Comparison of ENCODE assay signal across 8 mouse cellular contexts in the genomic region with DNA sequence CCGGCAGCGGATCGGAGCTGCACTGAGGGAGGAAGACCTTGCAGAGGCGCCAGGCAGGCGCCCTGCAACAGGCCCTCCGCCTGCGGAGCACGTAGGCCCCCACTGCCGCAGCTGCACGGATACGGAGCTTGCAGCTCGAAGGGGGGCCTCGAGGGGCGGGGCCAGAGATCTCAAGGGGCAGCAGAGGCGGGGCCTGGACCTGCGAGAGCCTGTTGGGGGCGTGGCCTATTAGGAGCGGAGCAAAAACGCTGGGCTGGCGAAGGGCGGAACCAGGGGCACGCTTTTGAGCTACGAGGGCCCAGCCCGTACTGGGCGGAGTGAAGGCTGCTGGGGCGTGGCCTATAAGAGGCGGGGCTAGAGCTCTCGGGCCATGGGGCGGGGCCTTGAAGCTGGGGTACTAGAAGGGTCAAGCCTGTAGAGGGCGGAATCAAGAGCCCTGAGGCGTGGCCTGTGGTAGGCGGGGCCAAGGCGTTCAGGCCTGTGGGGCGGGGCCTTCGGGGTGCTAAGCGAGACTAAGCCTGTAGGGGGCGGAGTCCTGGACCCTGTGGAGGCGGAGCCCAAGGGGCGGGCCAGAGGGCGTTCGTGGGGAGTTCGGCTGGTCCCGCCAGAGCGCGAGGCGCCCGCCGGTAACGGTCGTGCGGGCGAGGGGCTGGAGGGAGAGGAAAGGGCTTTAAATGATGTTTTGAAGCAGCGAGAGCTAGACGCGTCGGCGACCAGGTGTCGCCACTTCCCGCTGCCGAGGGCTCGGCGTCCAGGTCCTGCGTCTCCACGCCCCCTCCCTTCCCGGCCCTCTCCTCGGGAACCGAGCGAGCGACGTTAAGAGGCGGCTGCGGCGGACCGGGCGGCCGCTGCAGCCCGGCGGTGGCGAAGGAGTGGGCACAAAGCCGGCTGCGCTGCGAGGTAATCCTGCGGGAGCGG. TPM values are rescaled to one million over a fixed set of nuclear protein-coding genes. Genes with fewer than 3 reads are reported as not detected.
DNase-seq lines count a peak whose midpoint lies in the region; ATAC-seq and TF ChIP-seq lines count a peak whose summit lies in the region.

No protein-coding gene starts in this region.

- TF ChIP-seq RAD21 in MEL (IDR thresholded peaks at IDR 0.05; ENCODE audit: low read depth, low read length), result no peak

- H3K9ac ChIP-seq in MEL (ENCODE audit: control insufficient read depth, low read depth, low read length, poor library complexity, severe bottlenecking), result peak overlapping the region; percentile 70
- peak overlapping the region; percentile 58 for H3K9ac ChIP-seq in forebrain, postnatal 0 days
- peak overlapping the region; percentile 77 for H3K9ac ChIP-seq in lung, embryonic 15.5 days

- TF ChIP-seq CTCF in MEL (IDR thresholded peaks at IDR 0.05 in 2 of 3, conservative IDR thresholded peaks at IDR 0.05 in 1 of 3; ENCODE audit: control insufficient read depth in 1 of 3, insufficient read depth in 1 of 3, low read depth in 2 of 3, low read length in 3 of 3, poor library complexity in 1 of 3, severe bottlenecking in 1 of 3), result peak in 2 of 3 experiments; percentile 28 to 38; a peak in 5 of 6 replicates
- TF ChIP-seq CTCF in cerebellum, adult 2 months (IDR thresholded peaks at IDR 0.05; ENCODE audit: borderline replicate concordance, insufficient read depth, low read depth, low read length), result peak; percentile 53; the same call in 1 of the 2 replicates
- TF ChIP-seq CTCF in forebrain, postnatal 0 days (IDR thresholded peaks at IDR 0.05; ENCODE audit: low read depth), result peak; percentile 77

- peaks cover 0 to 7% of the 10 kb centered on the region in 2 experiments; a peak in 3 of 4 replicates for H3K4me1 ChIP-seq in MEL (ENCODE audit: control insufficient read depth in 1 of 2, insufficient read depth in 2 of 2, low read length in 2 of 2)
- H3K4me1 ChIP-seq in cerebellum, adult 2 months (ENCODE audit: control insufficient read depth, insufficient read depth, low read length), result no peaks in the 10 kb centered on the region; the same call in none of the 2 replicates
- H3K4me1 ChIP-seq in forebrain, postnatal 0 days (ENCODE audit: insufficient read depth), result peaks cover 11% of the 10 kb centered on the region; the same call in 1 of the 2 replicates
- peaks cover 48% of the 10 kb centered on the region for H3K4me1 ChIP-seq in lung, embryonic 15.5 days

- peak overlapping the region; percentile 97 for H3K4me2 ChIP-seq in forebrain, postnatal 0 days (ENCODE audit: low read depth)
- H3K4me2 ChIP-seq in lung, embryonic 15.5 days, result peak overlapping the region; percentile 64

- peaks cover 5 to 18% of the 10 kb centered on the region in 2 experiments for H3K27me3 ChIP-seq in MEL (ENCODE audit: control insufficient read depth in 1 of 2, insufficient read depth in 2 of 2, low read length in 2 of 2)
- no peaks in the 10 kb centered on the region for H3K27me3 ChIP-seq in cerebellum, adult 2 months (ENCODE audit: control insufficient read depth, insufficient read depth, low read length)
- H3K27me3 ChIP-seq in forebrain, postnatal 0 days (ENCODE audit: insufficient read depth, low read length), result no peaks in the 10 kb centered on the region
- H3K27me3 ChIP-seq in lung, embryonic 15.5 days, result no peaks in the 10 kb centered on the region

- peak; percentile 92 for ATAC-seq in forebrain, postnatal 0 days
- ATAC-seq in lung, embryonic 15.5 days (ENCODE audit: borderline replicate concordance, extremely low read depth, low FRiP score, low TSS enrichment), result peak; percentile 97

- no peak for TF ChIP-seq EP300 in MEL (IDR thresholded peaks at IDR 0.05; ENCODE audit: low read depth in 1 of 2, low read length in 2 of 2)

- H3K9me3 ChIP-seq in MEL (replicated peaks; ENCODE audit: insufficient read depth, low read length), result no peaks in the 10 kb centered on the region
- no peaks in the 10 kb centered on the region for H3K9me3 ChIP-seq in forebrain, postnatal 0 days (ENCODE audit: low read length)
- no peaks in the 10 kb centered on the region for H3K9me3 ChIP-seq in lung, embryonic 15.5 days

- H3K36me3 ChIP-seq in MEL (ENCODE audit: control insufficient read depth in 1 of 2, insufficient read depth in 2 of 2, low read length in 2 of 2), result peaks cover 0 to 15% of the 10 kb centered on the region in 2 experiments; a peak in 2 of 4 replicates
- no peaks in the 10 kb centered on the region for H3K36me3 ChIP-seq in forebrain, postnatal 0 days (ENCODE audit: insufficient read depth)
- no peaks in the 10 kb centered on the region for H3K36me3 ChIP-seq in lung, embryonic 15.5 days

- H3K79me2 ChIP-seq in MEL (ENCODE audit: control insufficient read depth, insufficient read depth, low read length, poor library complexity), result peaks cover 5% of the 10 kb centered on the region; the same call in 1 of the 2 replicates

- peak overlapping the region; percentile 85 to 87 for H3K4me3 ChIP-seq in MEL (ENCODE audit: control insufficient read depth in 1 of 2, insufficient read depth in 1 of 2, low read depth in 2 of 2, low read length in 2 of 2)
- peak overlapping the region; percentile 72 for H3K4me3 ChIP-seq in cerebellum, adult 2 months (replicated peaks; ENCODE audit: insufficient read depth, low read depth, low read length)
- H3K4me3 ChIP-seq in forebrain, postnatal 0 days (ENCODE audit: low read depth, low read length), result peak overlapping the region; percentile 94
- H3K4me3 ChIP-seq in lung, embryonic 15.5 days, result peak overlapping the region; percentile 66

- peak; percentile 100 for DNase-seq in MEL (ENCODE audit: low read depth, low spot score)
- DNase-seq in cerebellum, adult 2 months, result peak; percentile 99 to 100
- DNase-seq in forebrain, postnatal 0 days, result peak; percentile 97
- DNase-seq in heart, postnatal 4 days, result peak; percentile 100
- peak; percentile 100 for DNase-seq in layer of hippocampus, adult 8-10 months (ENCODE audit: low spot score in 2 of 2)
- DNase-seq in ovary, adult 18-20 months (ENCODE audit: low spot score), result peak; percentile 100
- peak; percentile 100 for DNase-seq in thymus, postnatal 0 days (ENCODE audit: low spot score)

- WGBS in cerebellum, adult 2 months, result under 1% methylated on average over 76 of the region's 84 CpGs
- under 1% methylated on average over 71 of the region's 84 CpGs for WGBS in forebrain, postnatal 0 days
- under 1% methylated on average over 72 of the region's 84 CpGs for WGBS in lung, embryonic 15.5 days

- peak; percentile 91 to 94 for TF ChIP-seq POLR2A in MEL (IDR thresholded peaks at IDR 0.05; ENCODE audit: control insufficient read depth in 1 of 2, insufficient read depth in 1 of 2, low read depth in 1 of 2, low read length in 2 of 2, poor library complexity in 1 of 2)
- peak; percentile 68; the same call in 1 of the 2 replicates for TF ChIP-seq POLR2A in cerebellum, adult 2 months (IDR thresholded peaks at IDR 0.05; ENCODE audit: borderline replicate concordance, insufficient read depth, low read length)

- peak overlapping the region; percentile 27; the same call in 1 of the 2 replicates for H3K27ac ChIP-seq in MEL (ENCODE audit: control insufficient read depth, low read depth, low read length)
- peak overlapping the region; percentile 69 for H3K27ac ChIP-seq in cerebellum, adult 2 months (ENCODE audit: insufficient read depth, low read length)
- H3K27ac ChIP-seq in forebrain, postnatal 0 days (ENCODE audit: low read depth, low read length), result peak overlapping the region; percentile 84
- peak overlapping the region; percentile 97 for H3K27ac ChIP-seq in lung, embryonic 15.5 days

TF ChIP-seq in MEL, 35 proteins besides CTCF, POLR2A, EP300 and RAD21 (continues in another document):
- TF ChIP-seq CHD1 (IDR thresholded peaks at IDR 0.05; ENCODE audit: low read depth, low read length) (no peak), ZNF384 (IDR thresholded peaks at IDR 0.05; ENCODE audit: low read depth, low read length) (0 out of 2 replicates have a peak, but pooled peaks have one; percentile 6), SIN3A (IDR thresholded peaks at IDR 0.05; ENCODE audit: low read length) (no peak), MAZ (IDR thresholded peaks at IDR 0.05; ENCODE audit: low read depth, low read length) (peak; percentile 76; the same call in 1 of the 2 replicates), SMC3 (IDR thresholded peaks at IDR 0.05; ENCODE audit: low read depth, low read length) (no peak; the same call in 1 of the 2 replicates), POLR2AphosphoS5 (IDR thresholded peaks at IDR 0.05; ENCODE audit: borderline replicate concordance, low read depth, low read length) (no peak), E2F4 (IDR thresholded peaks at IDR 0.05; ENCODE audit: borderline replicate concordance, low read depth, low read length) (no peak), HCFC1 (IDR thresholded peaks at IDR 0.05; ENCODE audit: low read depth, low read length) (peak; percentile 49; the same call in 1 of the 2 replicates), MXI1 (IDR thresholded peaks at IDR 0.05; ENCODE audit: low read depth, low read length) (0 out of 2 replicates have a peak, but pooled peaks have one; percentile 16), USF2 (IDR thresholded peaks at IDR 0.05; ENCODE audit: borderline replicate concordance in 1 of 2, insufficient read depth in 1 of 2, low read depth in 1 of 2, low read length in 2 of 2) (no peak), ZKSCAN1 (IDR thresholded peaks at IDR 0.05; ENCODE audit: low read depth, low read length) (no peak), KAT2A (conservative IDR thresholded peaks at IDR 0.05; ENCODE audit: low read depth, low read length) (no peak), JUND (IDR thresholded peaks at IDR 0.05; ENCODE audit: low read depth, low read length) (no peak), UBTF (IDR thresholded peaks at IDR 0.05; ENCODE audit: borderline replicate concordance, insufficient read depth, low read depth, low read length) (0 out of 2 replicates have a peak, but pooled peaks have one; percentile 70), ZMIZ1 (IDR thresholded peaks at IDR 0.05; ENCODE audit: low read depth, low read length) (peak; percentile 81), GABPA (IDR thresholded peaks at IDR 0.05; ENCODE audit: low read depth, low read length) (no peak), TAL1 (IDR thresholded peaks at IDR 0.05; ENCODE audit: low read length) (no peak), ELF1 (IDR thresholded peaks at IDR 0.05; ENCODE audit: low read depth, low read length) (peak; percentile 51)

RNA-seq across cellular contexts. Expression of a gene that starts 2.2 kb away (rescaled TPM):
- total RNA-seq in MEL (2012; rRNA removed), result 14.0 and 33.0 TPM in 2 replicates
- 10 to 100 TPM in 1 of 2 experiments, not detected in 1; 52.9 TPM for polyA plus RNA-seq in MEL (2012; ENCODE audit: insufficient read depth in 1 of 2, insufficient read length in 2 of 2, low read depth in 1 of 2, low replicate concordance in 2 of 2, missing spikeins in 1 of 2)
- 80.2 and 89.4 TPM in 2 replicates for polyA plus RNA-seq in cerebellum, adult 2 months (2012; rRNA removed)
- total RNA-seq in forebrain, postnatal 0 days (2014; rRNA removed), result 51.9 and 52.6 TPM in 2 replicates
- 35.9 and 52.3 TPM in 2 replicates for polyA plus RNA-seq in forebrain, postnatal 0 days (2015; fragmentation: Nextera tagmentation; extraction: Ambion mirVana)
- 100 to 1,000 TPM in 1 of 2 experiments, 10 to 100 TPM in 1; 99.0 to 102 TPM for total RNA-seq in heart, postnatal 4 days (2021)
- total RNA-seq in layer of hippocampus, adult 8-10 months (2022), result 100 to 1,000 TPM; 121 to 162 (median 144) TPM
- 106 and 109 TPM in 2 replicates for polyA plus RNA-seq in lung, embryonic 15.5 days (2015; fragmentation: Nextera tagmentation; extraction: Ambion mirVana)
- polyA plus RNA-seq in thymus, postnatal 0 days (2015; fragmentation: Nextera tagmentation; extraction: Ambion mirVana), result 41.5 and 42.7 TPM in 2 replicates

Comparison
In these comparisons a context has a peak if more than half of its experiments do, and no peak if none do; other contexts are left out.
1. Peak in every context shown above with its lines: DNase-seq, ATAC-seq, H3K4me3 ChIP-seq and H3K27ac ChIP-seq.
2. H3K27ac ChIP-seq: peak in every context shown above with its lines; median percentile 97 in lung, embryonic 15.5 days; 84 in forebrain, postnatal 0 days; 69 in cerebellum, adult 2 months; 27 in MEL.